Mouse (Mus musculus) erythroblast, embryonic 14.5 days (primary cell): Measurements from ENCODE around the gene Cnksr3.

Experiments used
- GATA1 ChIP-seq: IDR thresholded peaks from 2 replicates; pipeline ENCODE4 v1.6.1; 2012; ENCODE audit warnings: low read length, inconsistent platforms, mixed read lengths
- TAL1 ChIP-seq: IDR thresholded peaks from 3 replicates; pipeline ENCODE4 v1.6.1; 2012; ENCODE audit warnings: low read length, inconsistent platforms, mixed read lengths

- no peak for TF ChIP-seq GATA1
- no peak for TF ChIP-seq TAL1
These were observed 2.2 kb downstream of the Cnksr3 start for GRCm38 (mm10) chr10:7209691-7210455.
